In the genomic region with DNA sequence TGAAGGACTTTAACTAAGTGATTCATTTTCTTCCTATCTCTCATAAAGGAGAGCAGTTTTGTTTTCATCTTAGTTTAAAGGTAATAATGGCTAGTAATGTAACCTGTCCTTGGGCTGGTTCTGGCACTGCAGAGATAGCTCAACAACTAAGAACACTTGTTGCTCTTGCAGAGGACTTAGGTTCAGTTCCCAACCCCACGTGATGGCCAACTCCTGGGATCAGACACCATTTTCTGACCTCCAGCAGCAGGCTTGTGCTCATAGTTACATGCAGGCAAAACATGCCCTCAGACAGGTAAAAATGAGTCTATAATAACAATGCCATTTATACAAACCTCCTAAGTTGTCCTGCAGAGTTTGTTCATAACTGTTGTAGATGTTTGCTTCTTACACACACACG, we compare ENCODE assay signal across 25 mouse cellular contexts. TPM values are rescaled to one million over a fixed set of nuclear protein-coding genes. Genes with fewer than 3 reads are reported as not detected.
DNase-seq lines count a peak whose midpoint lies in the region; ATAC-seq and TF ChIP-seq lines count a peak whose summit lies in the region.
"Had no signal": no experiment of that assay in that cellular context is flagged by ENCODE, and none has a peak within 500 bp of the region (broad histone marks: within the 10 kb centered on the region; RNA-seq: fewer than 3 reads in every experiment).

No protein-coding gene starts in this region.

- no peak overlapping the region for H3K27ac ChIP-seq in heart, embryonic 12.5 days (ENCODE audit: poor library complexity, severe bottlenecking)
- peak overlapping the region; percentile 11; the same call in 1 of the 2 replicates for H3K27ac ChIP-seq in kidney, embryonic 15.5 days
- no peak overlapping the region for H3K27ac ChIP-seq in liver, adult 2 months (replicated peaks; ENCODE audit: insufficient read depth, low read depth, low read length)
- H3K27ac ChIP-seq in limb, embryonic 10.5 days, result 0 out of 2 replicates have a peak overlapping the region, but pooled peaks have one; percentile 17
- no peak overlapping the region for H3K27ac ChIP-seq in gastrocnemius, adult 2 months
- H3K27ac ChIP-seq: embryonic facial prominence, embryonic 10.5 days; embryonic facial prominence, embryonic 12.5 days; forebrain, embryonic 13.5 days had no signal

- no peak overlapping the region for H3K9ac ChIP-seq in heart, embryonic 12.5 days
- no peak overlapping the region for H3K9ac ChIP-seq in kidney, embryonic 15.5 days
- no peak overlapping the region for H3K9ac ChIP-seq in liver, adult 2 months (ENCODE audit: low read depth, low read length)
- H3K9ac ChIP-seq: embryonic facial prominence, embryonic 12.5 days; forebrain, embryonic 13.5 days had no signal

- no peak overlapping the region for H3K4me3 ChIP-seq in heart, embryonic 12.5 days
- H3K4me3 ChIP-seq in kidney, embryonic 15.5 days (replicated peaks), result no peak overlapping the region
- no peak overlapping the region for H3K4me3 ChIP-seq in liver, adult 2 months (ENCODE audit: insufficient read depth, low read depth, low read length)
- no peak overlapping the region for H3K4me3 ChIP-seq in limb, embryonic 10.5 days
- H3K4me3 ChIP-seq in gastrocnemius, adult 2 months, result no peak overlapping the region
- H3K4me3 ChIP-seq: embryonic facial prominence, embryonic 10.5 days; embryonic facial prominence, embryonic 12.5 days; forebrain, embryonic 13.5 days had no signal

- intact Hi-C loops in gastrocnemius, adult 2 months (cut with DNase I), result no loop called here

- H3K36me3 ChIP-seq in heart, embryonic 12.5 days, result no peaks in the 10 kb centered on the region
- no peaks in the 10 kb centered on the region for H3K36me3 ChIP-seq in kidney, embryonic 15.5 days
- no peaks in the 10 kb centered on the region for H3K36me3 ChIP-seq in liver, adult 2 months (ENCODE audit: control insufficient read depth, insufficient read depth, low read length)
- no peaks in the 10 kb centered on the region for H3K36me3 ChIP-seq in limb, embryonic 10.5 days
- H3K36me3 ChIP-seq: embryonic facial prominence, embryonic 10.5 days; embryonic facial prominence, embryonic 12.5 days; G1E had no signal

- H3K27me3 ChIP-seq in heart, embryonic 12.5 days (replicated peaks), result no peaks in the 10 kb centered on the region
- no peaks in the 10 kb centered on the region for H3K27me3 ChIP-seq in kidney, embryonic 15.5 days
- no peaks in the 10 kb centered on the region for H3K27me3 ChIP-seq in liver, adult 2 months (ENCODE audit: control insufficient read depth, insufficient read depth, low read length)
- H3K27me3 ChIP-seq in limb, embryonic 10.5 days (ENCODE audit: low read depth, poor library complexity, severe bottlenecking), result peaks cover 17% of the 10 kb centered on the region
- H3K27me3 ChIP-seq: CH12.LX; forebrain, embryonic 13.5 days; Patski had no signal

- H3K9me3 ChIP-seq in heart, embryonic 12.5 days (replicated peaks), result no peaks in the 10 kb centered on the region
- H3K9me3 ChIP-seq in kidney, embryonic 15.5 days (replicated peaks), result no peaks in the 10 kb centered on the region
- no peaks in the 10 kb centered on the region for H3K9me3 ChIP-seq in limb, embryonic 10.5 days (replicated peaks)
- H3K9me3 ChIP-seq: embryonic facial prominence, embryonic 10.5 days; embryonic facial prominence, embryonic 12.5 days; forebrain, embryonic 13.5 days had no signal

- WGBS in heart, embryonic 12.5 days, result 84% methylated on average over 2 of the region's 2 CpGs
- WGBS in kidney, embryonic 15.5 days, result 82% methylated on average over 2 of the region's 2 CpGs
- WGBS in liver, adult 2 months, result 82% methylated on average over 2 of the region's 2 CpGs
- WGBS in limb, embryonic 10.5 days, result 88% methylated on average over 2 of the region's 2 CpGs

- TF ChIP-seq CTCF in liver, adult 2 months (IDR thresholded peaks at IDR 0.05; ENCODE audit: low read depth, low read length), result no peak
- TF ChIP-seq CTCF in gastrocnemius, adult 2 months (IDR thresholded peaks at IDR 0.05), result no peak

- no peak for ATAC-seq in heart, embryonic 12.5 days (ENCODE audit: insufficient number of reproducible peaks, low FRiP score)
- no peak for ATAC-seq in kidney, embryonic 15.5 days (replicated peaks; ENCODE audit: low FRiP score)
- ATAC-seq: activated CD4-positive, CD25-positive, alpha-beta regulatory T cell, adult 4 months; CD4-positive, CD25-positive, alpha-beta regulatory T cell, adult 4 months; forebrain, embryonic 13.5 days; Patski had no signal

- no peak for TF ChIP-seq POLR2A in liver, adult 2 months (IDR thresholded peaks at IDR 0.05; ENCODE audit: extremely low read depth, insufficient read depth, low read length)

- peaks cover 15% of the 10 kb centered on the region; the same call in 1 of the 2 replicates for H3K79me2 ChIP-seq in liver, adult 2 months (ENCODE audit: control insufficient read depth, insufficient read depth, low read length)

- peaks cover 9% of the 10 kb centered on the region for H3K4me1 ChIP-seq in heart, embryonic 12.5 days (replicated peaks)
- peaks cover 22% of the 10 kb centered on the region for H3K4me1 ChIP-seq in kidney, embryonic 15.5 days
- peaks cover 24% of the 10 kb centered on the region for H3K4me1 ChIP-seq in liver, adult 2 months (ENCODE audit: control insufficient read depth, insufficient read depth, low read length)
- peaks cover 28% of the 10 kb centered on the region for H3K4me1 ChIP-seq in limb, embryonic 10.5 days

- no peak overlapping the region for H3K4me2 ChIP-seq in heart, embryonic 12.5 days
- H3K4me2 ChIP-seq in kidney, embryonic 15.5 days, result no peak overlapping the region
- H3K4me2 ChIP-seq: embryonic facial prominence, embryonic 12.5 days; forebrain, embryonic 13.5 days had no signal

- peak; percentile 67 for DNase-seq in heart, adult 11 months
- DNase-seq in kidney, postnatal 25 days, result no peak
- DNase-seq in liver, adult 2 months (ENCODE audit: extremely low read depth, low read depth, low spot score), result peak; percentile 57
- no peak for DNase-seq in liver
- no peak for DNase-seq in limb, embryonic 10.5 days (ENCODE audit: low spot score)
- no peak for DNase-seq in gastrocnemius, adult 2 months
- DNase-seq: adrenal gland, adult 8-10 months; adrenal gland, postnatal 14 days; adrenal gland, postnatal 36 days; B cell, adult 2 months; cerebellum, adult 11-12 months; cerebellum, adult 2 months; cerebellum, adult 9-10 months; cerebellum, postnatal 10 days; cerebellum, postnatal 25 days had no signal

RNA-seq across cellular contexts. Expression of a gene that starts 5.9 kb away (rescaled TPM):
- 35.2 and 36.7 TPM in 2 replicates for polyA plus RNA-seq in heart, embryonic 12.5 days (2016; fragmentation: Nextera tagmentation; extraction: Ambion mirVana)
- 71.2 and 76.1 TPM in 2 replicates for polyA plus RNA-seq in kidney, embryonic 15.5 days (2015; fragmentation: Nextera tagmentation; extraction: Ambion mirVana)
- total RNA-seq in liver, adult 2 months (2014; rRNA removed), result 43.1 and 50.7 TPM in 2 replicates
- 80.8 and 86.1 TPM in 2 replicates for polyA plus RNA-seq in liver, adult 2 months (2012; rRNA removed)
- 13.7 and 14.2 TPM in 2 replicates for polyA plus RNA-seq in limb, embryonic 10.5 days (2016; fragmentation: Nextera tagmentation; extraction: Ambion mirVana)
- total RNA-seq in gastrocnemius, adult 2 months (2021), result 1 to 10 TPM; 2.2 to 4.4 TPM
- total RNA-seq: CH12.LX had no signal
- polyA plus RNA-seq: activated CD4-positive, CD25-positive, alpha-beta regulatory T cell, adult 4 months; G1E had no signal

Comparison
In these comparisons a context has a peak if more than half of its experiments do, and no peak if none do; other contexts are left out.
1. DNase-seq: peak in heart, adult 11 months (single experiment) and liver, adult 2 months (single experiment); none in kidney, postnatal 25 days (0 of 2), liver (single experiment), limb, embryonic 10.5 days (single experiment) and gastrocnemius, adult 2 months (single experiment).
2. H3K27ac ChIP-seq: peak in kidney, embryonic 15.5 days (single experiment) and limb, embryonic 10.5 days (single experiment); none in heart, embryonic 12.5 days (single experiment), liver, adult 2 months (single experiment) and gastrocnemius, adult 2 months (single experiment).